15 mouse cellular contexts compared by ENCODE assay signal in the genomic region with DNA sequence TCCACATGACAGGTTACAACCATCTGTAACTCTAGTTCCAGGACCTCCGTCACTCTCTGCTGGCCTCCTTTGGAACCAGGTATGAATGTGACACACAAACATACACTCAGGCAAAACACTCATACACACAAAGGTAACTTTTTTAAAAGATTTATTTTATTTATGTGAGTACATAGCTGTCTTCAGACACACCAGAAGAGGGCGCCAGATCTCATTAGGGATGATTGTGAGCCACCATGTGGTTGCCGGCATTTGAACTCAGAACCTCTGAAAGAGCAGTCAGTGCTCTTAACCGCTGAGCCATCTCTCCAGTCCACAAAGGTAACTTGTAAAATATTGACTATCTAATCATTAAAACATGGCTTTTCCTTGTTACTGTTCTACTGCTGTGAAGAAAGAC. TPM values are rescaled to one million over a fixed set of nuclear protein-coding genes. Genes with fewer than 3 reads are reported as not detected.
A peak's percentile ranks its signal among the peaks of the same experiment; 100 is the strongest.
DNase-seq lines count a peak whose midpoint lies in the region; ATAC-seq and TF ChIP-seq lines count a peak whose summit lies in the region.
"Had no signal": no experiment of that assay in that cellular context is flagged by ENCODE, and none has a peak within 500 bp of the region (broad histone marks: within the 10 kb centered on the region; RNA-seq: fewer than 3 reads in every experiment).

No protein-coding gene starts in this region.

- DNase-seq in forebrain, embryonic 11.5 days (ENCODE audit: low spot score): peak; percentile 43
- no peak for DNase-seq in left cerebral cortex, adult 2 months (ENCODE audit: extremely low spot score in 1 of 2, low spot score in 2 of 2)
- no peak for DNase-seq in left cerebral cortex, postnatal 4 days
- peak; percentile 42 for DNase-seq in thymus, postnatal 4 days
- no peak for DNase-seq in thymus, postnatal 10 days (ENCODE audit: low spot score in 2 of 2)
- DNase-seq in right cerebral cortex, postnatal 4 days: no peak
- DNase-seq: cerebellum, adult 11 months; gastrocnemius, postnatal 36 days; kidney, adult 2 months; kidney, postnatal 36 days had no signal

- H3K9ac ChIP-seq in forebrain, embryonic 11.5 days (ENCODE audit: low read length): no peak overlapping the region
- H3K9ac ChIP-seq in forebrain, embryonic 12.5 days: no peak overlapping the region
- H3K9ac ChIP-seq: embryonic facial prominence, embryonic 13.5 days; heart, embryonic 12.5 days; hindbrain, embryonic 15.5 days; limb, embryonic 15.5 days had no signal

- peak; percentile 47 for TF ChIP-seq CTCF in left cerebral cortex, adult 2 months (IDR thresholded peaks at IDR 0.05)

- H3K36me3 ChIP-seq in forebrain, embryonic 11.5 days (ENCODE audit: control insufficient read depth, insufficient read depth, low read length): peaks cover 5% of the 10 kb centered on the region; the same call in 1 of the 2 replicates
- peaks cover 16% of the 10 kb centered on the region for H3K36me3 ChIP-seq in forebrain, embryonic 12.5 days (replicated peaks)

- WGBS in forebrain, embryonic 11.5 days: 82% methylated on average over 4 of the region's 4 CpGs
- 74% methylated on average over 4 of the region's 4 CpGs for WGBS in forebrain, embryonic 12.5 days

- no peak overlapping the region for H3K4me2 ChIP-seq in forebrain, embryonic 11.5 days (ENCODE audit: low read depth, low read length, severe bottlenecking)
- H3K4me2 ChIP-seq in forebrain, embryonic 12.5 days: no peak overlapping the region
- H3K4me2 ChIP-seq: embryonic facial prominence, embryonic 13.5 days; heart, embryonic 12.5 days; hindbrain, embryonic 15.5 days; limb, embryonic 15.5 days had no signal

- H3K27me3 ChIP-seq in forebrain, embryonic 11.5 days (ENCODE audit: control insufficient read depth, insufficient read depth, low read length): no peaks in the 10 kb centered on the region
- H3K27me3 ChIP-seq in forebrain, embryonic 12.5 days: no peaks in the 10 kb centered on the region
- H3K27me3 ChIP-seq: embryonic facial prominence, embryonic 13.5 days; heart, embryonic 12.5 days; hindbrain, embryonic 15.5 days; limb, embryonic 15.5 days had no signal

- H3K4me3 ChIP-seq in forebrain, embryonic 11.5 days (ENCODE audit: low read depth, low read length): no peak overlapping the region
- no peak overlapping the region for H3K4me3 ChIP-seq in forebrain, embryonic 12.5 days (replicated peaks)
- no peak overlapping the region for H3K4me3 ChIP-seq in left cerebral cortex, adult 2 months
- H3K4me3 ChIP-seq: embryonic facial prominence, embryonic 13.5 days; heart, embryonic 12.5 days; hindbrain, embryonic 15.5 days; limb, embryonic 15.5 days had no signal

- H3K27ac ChIP-seq in forebrain, embryonic 11.5 days (ENCODE audit: low read depth, low read length): no peak overlapping the region
- H3K27ac ChIP-seq in forebrain, embryonic 12.5 days: no peak overlapping the region
- no peak overlapping the region for H3K27ac ChIP-seq in left cerebral cortex, adult 2 months
- H3K27ac ChIP-seq: embryonic facial prominence, embryonic 13.5 days; hindbrain, embryonic 15.5 days; limb, embryonic 15.5 days had no signal

- H3K4me1 ChIP-seq in forebrain, embryonic 11.5 days (replicated peaks; ENCODE audit: control insufficient read depth, insufficient read depth, low read length): peaks cover 7% of the 10 kb centered on the region; the same call in 1 of the 2 replicates
- peaks cover 25% of the 10 kb centered on the region for H3K4me1 ChIP-seq in forebrain, embryonic 12.5 days

- no peaks in the 10 kb centered on the region for H3K9me3 ChIP-seq in forebrain, embryonic 11.5 days (ENCODE audit: control insufficient read depth, low read length)
- no peaks in the 10 kb centered on the region for H3K9me3 ChIP-seq in forebrain, embryonic 12.5 days
- H3K9me3 ChIP-seq: embryonic facial prominence, embryonic 13.5 days; heart, embryonic 12.5 days; hindbrain, embryonic 15.5 days; limb, embryonic 15.5 days had no signal

- ATAC-seq in forebrain, embryonic 11.5 days (replicated peaks; ENCODE audit: low FRiP score): no peak
- ATAC-seq in forebrain, embryonic 12.5 days (ENCODE audit: low FRiP score): no peak

- intact Hi-C loops in left cerebral cortex, adult 2 months (cut with DNase I): no loop called here
- intact Hi-C loops in left cerebral cortex, postnatal 4 days (cut with DNase I): loop anchor here (5.0 kb wide), 1 partner anchor 86 kb away; a partner anchor contains a TSS

RNA-seq across cellular contexts. Expression of a gene that starts 20.1 kb away (rescaled TPM):
- 65.2 and 66.3 TPM in 2 replicates for polyA plus RNA-seq in forebrain, embryonic 11.5 days (2014; fragmentation: Nextera tagmentation; extraction: Ambion mirVana)
- 63.4 and 65.3 TPM in 2 replicates for polyA plus RNA-seq in forebrain, embryonic 12.5 days (2016; fragmentation: Nextera tagmentation; extraction: Ambion mirVana)
- total RNA-seq in left cerebral cortex, adult 2 months (2021): 10 to 100 TPM; 92.0 to 98.0 TPM
- 10 to 100 TPM; 81.7 to 81.8 TPM for total RNA-seq in left cerebral cortex, postnatal 4 days (2021)

RNA-seq across cellular contexts. Expression of a gene that starts 50.6 kb away (rescaled TPM):
- 5.0 and 5.5 TPM in 2 replicates for polyA plus RNA-seq in forebrain, embryonic 11.5 days (2014; fragmentation: Nextera tagmentation; extraction: Ambion mirVana)
- polyA plus RNA-seq in forebrain, embryonic 12.5 days (2016; fragmentation: Nextera tagmentation; extraction: Ambion mirVana): 10.0 and 12.0 TPM in 2 replicates
- 10 to 100 TPM; 38.9 to 43.1 TPM for total RNA-seq in left cerebral cortex, adult 2 months (2021)
- total RNA-seq in left cerebral cortex, postnatal 4 days (2021): 10 to 100 TPM; 23.8 to 23.9 TPM

Comparison
In these comparisons a context has a peak if more than half of its experiments do, and no peak if none do; other contexts are left out.
1. DNase-seq: peak in forebrain, embryonic 11.5 days (single experiment) and thymus, postnatal 4 days (single experiment); none in left cerebral cortex, adult 2 months (0 of 2), left cerebral cortex, postnatal 4 days (single experiment), thymus, postnatal 10 days (0 of 2) and right cerebral cortex, postnatal 4 days (single experiment).